Mouse (Mus musculus): ENCODE results near the gene Cacnb1. TPM values are rescaled to one million over a fixed set of nuclear protein-coding genes. Genes with fewer than 3 reads are reported as not detected.

Gene Cacnb1
- polyA plus RNA-seq, 1 experiment from 2014 or later, result 13.2 TPM

DNA sequence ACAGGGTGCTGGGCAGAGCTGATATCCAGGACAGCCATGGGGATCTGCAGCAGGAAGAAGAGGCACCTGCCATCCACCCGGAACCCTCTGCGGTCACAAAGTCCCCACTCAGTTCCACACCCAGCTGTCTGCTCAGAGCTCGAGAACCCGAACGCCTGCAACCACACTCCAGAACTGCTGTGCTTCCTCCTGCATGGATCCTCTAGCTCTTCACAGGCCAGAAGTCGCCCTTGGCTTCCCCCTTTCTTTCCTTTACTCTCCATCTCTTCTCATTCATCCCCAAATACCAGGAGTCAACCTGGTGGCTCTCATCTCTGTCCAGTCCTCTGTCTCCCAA is 68.9 kb downstream of the Cacnb1 start:
- Histone ChIP-seq H3K4me3 (replicated peaks) (no peak overlapping the region), H3K4me1 (replicated peaks) (no peaks in the 10 kb centered on the region; the same call in 1 of the 2 replicates), H3K9me3 (no peaks in the 10 kb centered on the region), H3K36me3 (no peaks in the 10 kb centered on the region), H3K9ac (replicated peaks) (no peak overlapping the region), H3K4me2 (no peak overlapping the region), H3K27me3 (no peaks in the 10 kb centered on the region), H3K27ac (no peak overlapping the region)
- WGBS, result 86% methylated on average over 6 of the region's 6 CpGs
- ATAC-seq (ENCODE audit: insufficient number of reproducible peaks, insufficient read depth, low FRiP score, low TSS enrichment, low read depth), result no peak

DNA sequence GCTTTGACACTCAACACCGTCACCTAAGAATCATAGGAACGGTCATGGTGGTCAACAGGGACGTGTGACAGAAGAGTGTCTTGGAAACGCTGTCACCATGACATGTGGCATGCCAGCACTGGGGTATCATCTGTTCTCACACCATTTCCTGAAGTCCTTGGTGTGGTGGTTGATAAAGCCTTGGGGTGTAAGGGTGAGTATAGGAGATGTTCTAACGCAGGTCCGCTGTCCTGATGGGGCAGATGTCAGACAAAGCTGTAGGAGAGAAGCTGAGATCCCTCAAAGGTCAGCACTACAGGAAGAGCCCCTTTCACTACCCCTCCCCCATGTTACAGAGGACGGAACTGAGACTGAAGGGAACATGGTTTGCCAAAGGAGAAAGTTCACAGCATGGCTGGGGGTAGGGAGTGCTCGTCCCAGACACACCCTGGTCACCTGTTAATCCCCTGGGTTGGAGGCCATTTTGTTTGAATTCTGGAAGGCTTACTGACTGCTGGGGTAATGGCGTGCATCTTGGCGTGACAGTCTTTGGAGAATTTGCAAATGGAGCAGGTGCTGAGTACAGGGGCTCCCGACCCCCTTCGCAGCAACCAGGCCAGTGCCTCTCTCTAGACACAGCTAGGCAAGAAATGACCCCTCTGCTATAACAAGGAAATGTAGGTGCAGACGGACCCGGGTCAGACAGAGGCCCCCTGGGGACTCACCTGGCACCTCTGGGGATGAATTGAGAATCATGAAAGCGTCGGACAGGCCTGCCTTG is 69.5 kb downstream of the Cacnb1 start:
- H3K9ac ChIP-seq (replicated peaks), result no peak overlapping the region
- no peaks in the 10 kb centered on the region for H3K36me3 ChIP-seq
- no peaks in the 10 kb centered on the region; the same call in 1 of the 2 replicates for H3K4me1 ChIP-seq (replicated peaks)
- 85% methylated on average over 16 of the region's 16 CpGs for WGBS
- H3K4me3 ChIP-seq (replicated peaks), result no peak overlapping the region
- no peak for ATAC-seq (ENCODE audit: insufficient number of reproducible peaks, insufficient read depth, low FRiP score, low TSS enrichment, low read depth)
- no peak overlapping the region for H3K27ac ChIP-seq
- no peaks in the 10 kb centered on the region for H3K27me3 ChIP-seq
- H3K4me2 ChIP-seq, result no peak overlapping the region
- H3K9me3 ChIP-seq, result no peaks in the 10 kb centered on the region

DNA sequence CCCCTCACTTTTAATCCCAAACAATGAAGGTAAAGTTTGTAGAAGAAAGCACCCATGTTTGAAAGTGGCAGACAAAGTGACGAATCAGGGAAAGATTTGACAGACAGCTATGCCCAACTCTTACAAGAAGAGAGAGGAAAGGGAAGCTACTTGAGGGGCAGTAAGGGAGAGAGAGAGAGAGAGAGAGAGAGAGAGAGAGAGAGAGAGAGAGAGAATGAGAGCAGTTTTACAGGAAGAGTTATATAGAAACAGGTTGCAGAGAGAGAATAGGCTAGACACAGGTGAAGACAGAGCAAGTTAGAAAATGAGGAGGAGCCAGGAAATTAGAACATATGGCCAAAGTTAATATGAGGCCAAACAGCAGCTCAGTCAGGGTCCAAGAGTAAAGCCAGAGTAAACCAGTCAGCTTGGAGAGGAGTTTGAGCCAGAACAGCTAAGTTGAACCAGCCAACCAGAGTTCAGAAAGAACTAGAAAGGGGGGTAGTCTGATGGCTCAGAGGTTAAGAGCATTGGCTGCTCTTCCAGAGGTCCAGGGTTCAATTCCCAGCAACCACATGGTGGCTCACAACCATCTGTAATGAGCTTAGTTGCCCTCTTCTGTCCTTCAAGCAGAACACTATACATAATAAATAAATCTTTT is 70.3 kb downstream of the Cacnb1 start:
- no peak overlapping the region for H3K27ac ChIP-seq
- H3K27me3 ChIP-seq, result no peaks in the 10 kb centered on the region

More for the DNA sequence above, 70.3 kb downstream of the Cacnb1 start:
- Histone ChIP-seq H3K4me1 (replicated peaks) (no peaks in the 10 kb centered on the region; the same call in 1 of the 2 replicates), H3K9me3 (no peaks in the 10 kb centered on the region), H3K36me3 (no peaks in the 10 kb centered on the region), H3K4me2 (no peak overlapping the region), H3K9ac (replicated peaks) (no peak overlapping the region), H3K4me3 (replicated peaks) (no peak overlapping the region)
- ATAC-seq (ENCODE audit: insufficient number of reproducible peaks, insufficient read depth, low FRiP score, low TSS enrichment, low read depth), result no peak
- WGBS, result 75% methylated on average over 1 of the region's 1 CpGs

Small RNAs within 50 kb of the gene (microRNA-seq; reads per million reads assigned to microRNA genes)
- not detected for gene Gm27597

Other genes starting within 250 kb of the Cacnb1 start
- gene 1700001P01Rik, start 247.1 kb downstream of the Cacnb1 start, polyA plus RNA-seq (2016; fragmentation: Nextera tagmentation; extraction: Ambion mirVana), result 0.37 TPM in 1 of 2 replicates, not detected in the other
- 513 and 518 TPM in 2 replicates for gene Rpl23, start 240.6 kb downstream of the Cacnb1 start, polyA plus RNA-seq (2016; fragmentation: Nextera tagmentation; extraction: Ambion mirVana)
- 110 and 120 TPM in 2 replicates for gene Lasp1, start 224.0 kb downstream of the Cacnb1 start, polyA plus RNA-seq (2016; fragmentation: Nextera tagmentation; extraction: Ambion mirVana)
- 11.8 and 13.2 TPM in 2 replicates for gene B230217C12Rik, start 182.3 kb downstream of the Cacnb1 start, polyA plus RNA-seq (2016; fragmentation: Nextera tagmentation; extraction: Ambion mirVana)
- 0.60 and 0.92 TPM in 2 replicates for gene Fbxo47, start 138.9 kb downstream of the Cacnb1 start, polyA plus RNA-seq (2016; fragmentation: Nextera tagmentation; extraction: Ambion mirVana)
- 0.12 TPM in 1 of 2 replicates, not detected in the other for gene Plxdc1, start 36.6 kb downstream of the Cacnb1 start, polyA plus RNA-seq (2016; fragmentation: Nextera tagmentation; extraction: Ambion mirVana)
- 5.9 and 7.1 TPM in 2 replicates for gene Arl5c, start 26.9 kb downstream of the Cacnb1 start, polyA plus RNA-seq (2016; fragmentation: Nextera tagmentation; extraction: Ambion mirVana)
- 1,014 and 1,051 TPM in 2 replicates for gene Rpl19, start 3.7 kb upstream of the Cacnb1 start, polyA plus RNA-seq (2016; fragmentation: Nextera tagmentation; extraction: Ambion mirVana)
- 0.31 and 0.68 TPM in 2 replicates for gene Stac2, start 30.4 kb upstream of the Cacnb1 start, polyA plus RNA-seq (2016; fragmentation: Nextera tagmentation; extraction: Ambion mirVana)
- 24.3 and 25.9 TPM in 2 replicates for gene Fbxl20, start 127.4 kb upstream of the Cacnb1 start, polyA plus RNA-seq (2016; fragmentation: Nextera tagmentation; extraction: Ambion mirVana)
- gene Med1, start 170.3 kb upstream of the Cacnb1 start, polyA plus RNA-seq (2016; fragmentation: Nextera tagmentation; extraction: Ambion mirVana), result 75.3 and 80.1 TPM in 2 replicates
- gene Cdk12, start 180.0 kb upstream of the Cacnb1 start, polyA plus RNA-seq (2016; fragmentation: Nextera tagmentation; extraction: Ambion mirVana), result 15.1 and 17.0 TPM in 2 replicates